Mouse (Mus musculus) stomach, embryonic 14.5 days (tissue): ENCODE results near the gene Wap. TPM values are rescaled to one million over a fixed set of nuclear protein-coding genes. Genes with fewer than 3 reads are reported as not detected.
A peak's percentile ranks its signal among the peaks of the same experiment; 100 is the strongest.

Experiments used
- ATAC-seq: fragments of 200-750 bp; cut with Nextera tagmentation; 2 replicates; pipeline ENCODE4 v1.8.0; 2017; ENCODE audit warnings: low read depth, moderate TSS enrichment; ENCODE audit not compliant: insufficient number of reproducible peaks, insufficient read depth, low FRiP score
- H3K27ac ChIP-seq: fragments of 300-500 bp; sonication (generic); 2 replicates; pipeline ENCODE4 v1.5.1; 2014; ENCODE audit warnings: mild to moderate bottlenecking, low read length, moderate library complexity, mixed read lengths
- H3K27me3 ChIP-seq: fragments of 300-500 bp; sonication (generic); 2 replicates; pipeline ENCODE4 v1.6.1; 2014; ENCODE audit warnings: low read length, control low read depth, mixed read lengths; ENCODE audit not compliant: control insufficient read depth, insufficient read depth
- H3K36me3 ChIP-seq: fragments of 300-500 bp; sonication (generic); 2 replicates; pipeline ENCODE4 v1.6.1; 2014; ENCODE audit warnings: mild to moderate bottlenecking, control low read depth, low read length, moderate library complexity, mixed read lengths; ENCODE audit not compliant: control insufficient read depth, insufficient read depth
- H3K4me1 ChIP-seq: fragments of 300-500 bp; sonication (generic); 2 replicates; pipeline ENCODE4 v1.6.1; 2014; ENCODE audit warnings: low read length, control low read depth, mixed read lengths; ENCODE audit not compliant: control insufficient read depth, insufficient read depth
- H3K4me2 ChIP-seq: fragments of 300-500 bp; sonication (generic); replicated peaks from 2 replicates; pipeline ENCODE4 v1.6.1; 2014; ENCODE audit warnings: low read depth, low read length, control low read depth
- H3K4me3 ChIP-seq: fragments of 300-500 bp; sonication (generic); 2 replicates; pipeline ENCODE4 v1.5.1; 2014; ENCODE audit warnings: low read depth, low read length, control low read depth
- H3K9ac ChIP-seq: fragments of 300-500 bp; sonication (generic); replicated peaks from 2 replicates; pipeline ENCODE4 v1.6.1; 2014; ENCODE audit warnings: low read depth, mild to moderate bottlenecking, control low read depth, low read length, moderate library complexity, mixed read lengths
- H3K9me3 ChIP-seq: fragments of 300-500 bp; sonication (generic); 2 replicates; pipeline ENCODE4 v1.6.1; 2016; ENCODE audit warnings: low read depth, low read length, control low read depth; ENCODE audit not compliant: control insufficient read depth
- WGBS: fragments of 180-500 bp; shearing (Covaris S2); extraction: QIAGEN DNeasy Blood & Tissue Kit; methylation state at CpG from one replicate; pipeline ENCODE4 v1.1.7; 2014; 5-methylcytosine and 5-hydroxymethylcytosine counted together
- polyA plus RNA-seq: library from polyadenylated mRNA; unstranded; fragments of >200 nt; fragmentation: Nextera tagmentation; extraction: Ambion mirVana; gene quantifications from 2 replicates; pipeline ENCODE4 v1.2.1, GENCODE M21; 2014

The Wap gene
- polyA plus RNA-seq, 1 experiment from 2014 or later = not detected

DNA sequence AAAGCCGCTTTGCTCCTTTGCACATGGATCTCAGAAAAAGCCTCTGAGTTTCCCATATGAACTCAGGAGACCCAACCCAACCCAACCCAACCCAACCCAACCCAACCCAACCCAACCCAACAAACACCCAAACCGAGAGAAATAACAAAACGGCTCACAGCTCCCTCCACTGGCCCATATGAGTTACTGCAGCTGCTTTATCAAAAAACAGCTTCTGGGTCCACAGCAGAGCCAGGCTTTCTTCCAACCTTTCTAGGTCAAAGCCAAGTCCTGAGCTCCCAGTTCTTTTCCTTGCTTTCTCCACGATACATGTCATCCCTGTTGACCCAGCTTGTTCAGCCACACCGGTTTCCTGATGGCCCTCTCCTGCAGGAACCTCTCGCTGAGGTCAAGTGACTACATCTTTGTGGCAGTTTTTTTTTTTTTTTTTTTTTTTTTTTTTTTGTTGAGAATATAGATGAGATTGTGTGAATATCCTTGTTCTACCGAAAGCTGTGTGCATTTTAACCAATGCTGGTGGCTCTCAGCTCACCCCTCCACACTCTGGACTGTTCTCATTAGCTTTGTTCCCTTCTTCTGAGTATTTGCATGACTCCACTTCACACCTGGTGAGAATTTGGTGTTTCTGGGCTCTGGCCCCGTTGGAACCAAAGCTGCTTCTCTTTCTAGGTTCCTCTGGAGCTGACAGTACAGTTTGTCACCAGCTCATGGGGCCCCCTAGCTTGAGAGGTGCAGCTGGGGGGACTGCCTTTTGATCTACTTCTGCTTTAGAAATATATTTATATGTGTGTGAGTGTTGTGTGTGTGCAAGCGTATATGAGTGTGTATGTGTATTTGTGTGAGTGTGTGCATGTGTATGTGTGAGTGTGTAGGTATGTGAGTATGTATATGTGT lies 9.6 kb upstream of the Wap start:
- Histone ChIP-seq H3K9ac (no peak overlapping the region), H3K4me3 (no peak overlapping the region), H3K4me2 (no peak overlapping the region), H3K4me1 (no peaks in the 10 kb centered on the region), H3K27ac (no peak overlapping the region), H3K9me3 (no peaks in the 10 kb centered on the region), H3K27me3 (no peaks in the 10 kb centered on the region), H3K36me3 (no peaks in the 10 kb centered on the region)
- WGBS = 56% methylated on average over 9 of the region's 9 CpGs
- no peak for ATAC-seq

DNA sequence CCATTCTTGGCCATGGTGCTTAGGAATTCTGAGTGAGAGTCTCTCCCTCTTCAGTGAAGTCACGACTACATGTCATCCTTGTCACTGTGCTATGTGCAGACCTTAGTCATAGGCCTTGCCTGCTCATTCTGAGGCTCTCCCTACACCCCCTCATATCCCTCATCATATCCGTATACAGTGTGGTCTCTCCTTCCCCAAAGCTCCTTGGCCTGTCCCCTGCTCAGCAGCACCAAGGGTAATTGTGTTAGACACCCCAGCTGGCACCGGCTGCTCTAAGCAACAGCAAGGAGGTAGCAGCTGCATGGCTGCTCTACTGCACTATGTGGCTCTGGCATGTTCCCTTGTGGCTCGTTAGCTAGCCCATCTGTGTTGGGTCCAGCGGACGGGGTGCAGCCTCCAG lies 6.1 kb upstream of the Wap start:
- no peak overlapping the region for H3K9ac ChIP-seq
- H3K27ac ChIP-seq = no peak overlapping the region
- no peaks in the 10 kb centered on the region for H3K4me1 ChIP-seq
- H3K36me3 ChIP-seq = no peaks in the 10 kb centered on the region
- H3K27me3 ChIP-seq = no peaks in the 10 kb centered on the region
- no peaks in the 10 kb centered on the region for H3K9me3 ChIP-seq
- H3K4me2 ChIP-seq = no peak overlapping the region
- ATAC-seq = no peak
- WGBS = 72% methylated on average over 6 of the region's 6 CpGs
- no peak overlapping the region for H3K4me3 ChIP-seq

DNA sequence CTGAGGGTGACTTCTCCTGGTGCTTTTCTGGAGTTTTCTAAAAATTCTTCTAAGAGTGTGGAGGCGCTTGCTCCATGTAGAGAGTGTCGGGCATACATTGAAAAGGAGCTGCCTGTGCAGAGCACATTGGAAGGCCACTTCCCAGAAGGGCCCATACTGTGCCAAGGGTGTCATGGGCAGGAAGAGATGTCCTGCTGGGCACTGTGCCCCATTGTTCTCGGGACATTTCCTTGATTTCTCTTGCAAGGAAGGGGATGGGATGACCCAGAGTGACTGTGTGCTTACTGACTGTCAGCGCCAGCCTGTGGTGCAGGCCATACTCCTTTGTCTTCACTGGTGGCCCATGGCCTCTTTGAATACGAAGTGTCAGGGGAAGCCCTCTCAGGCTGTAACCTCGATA lies 635 bp upstream of the Wap start:
- Histone ChIP-seq H3K4me1 (no peaks in the 10 kb centered on the region), H3K4me2 (no peak overlapping the region), H3K27ac (no peak overlapping the region), H3K4me3 (no peak overlapping the region), H3K9me3 (no peaks in the 10 kb centered on the region), H3K27me3 (no peaks in the 10 kb centered on the region), H3K36me3 (no peaks in the 10 kb centered on the region), H3K9ac (no peak overlapping the region)
- WGBS = 75% methylated on average over 6 of the region's 6 CpGs
- no peak for ATAC-seq

GRCm38 (mm10) chr11:6636150-6636549 lies 2.3 kb downstream of the Wap start:
- no peaks in the 10 kb centered on the region for H3K4me1 ChIP-seq
- no peak for ATAC-seq
- H3K9me3 ChIP-seq = no peaks in the 10 kb centered on the region
- no peak overlapping the region for H3K4me2 ChIP-seq
- no peaks in the 10 kb centered on the region for H3K27me3 ChIP-seq
- H3K9ac ChIP-seq = no peak overlapping the region
- H3K4me3 ChIP-seq = no peak overlapping the region
- WGBS = 73% methylated on average over 8 of the region's 8 CpGs
- H3K27ac ChIP-seq = no peak overlapping the region
- no peaks in the 10 kb centered on the region for H3K36me3 ChIP-seq

DNA sequence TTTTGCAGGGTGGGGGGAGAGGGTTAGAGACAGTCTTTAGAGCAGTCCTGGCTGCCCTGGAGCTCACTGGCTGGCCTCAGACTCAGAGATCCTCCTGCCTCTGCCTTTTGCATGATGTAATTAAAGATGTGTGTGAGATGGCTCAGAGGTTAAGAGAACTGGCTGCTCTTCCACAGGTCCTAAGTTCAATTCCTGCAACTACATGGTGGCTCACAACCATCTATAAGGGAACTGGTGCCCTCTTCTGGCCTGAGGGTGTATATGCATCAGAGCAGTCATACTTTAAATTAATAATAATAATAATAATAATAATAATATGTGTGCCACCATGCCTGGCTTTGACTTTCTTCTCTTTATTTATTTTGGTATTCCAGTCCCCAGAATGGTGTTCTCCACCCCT lies 8.8 kb downstream of the Wap start:
- H3K4me2 ChIP-seq = no peak overlapping the region
- peaks cover 7% of the 10 kb centered on the region for H3K4me1 ChIP-seq
- ATAC-seq = no peak
- H3K4me3 ChIP-seq = no peak overlapping the region
- no peak overlapping the region for H3K9ac ChIP-seq
- no peaks in the 10 kb centered on the region for H3K27me3 ChIP-seq
- no peaks in the 10 kb centered on the region for H3K36me3 ChIP-seq
- H3K9me3 ChIP-seq = no peaks in the 10 kb centered on the region
- no peak overlapping the region for H3K27ac ChIP-seq

DNA sequence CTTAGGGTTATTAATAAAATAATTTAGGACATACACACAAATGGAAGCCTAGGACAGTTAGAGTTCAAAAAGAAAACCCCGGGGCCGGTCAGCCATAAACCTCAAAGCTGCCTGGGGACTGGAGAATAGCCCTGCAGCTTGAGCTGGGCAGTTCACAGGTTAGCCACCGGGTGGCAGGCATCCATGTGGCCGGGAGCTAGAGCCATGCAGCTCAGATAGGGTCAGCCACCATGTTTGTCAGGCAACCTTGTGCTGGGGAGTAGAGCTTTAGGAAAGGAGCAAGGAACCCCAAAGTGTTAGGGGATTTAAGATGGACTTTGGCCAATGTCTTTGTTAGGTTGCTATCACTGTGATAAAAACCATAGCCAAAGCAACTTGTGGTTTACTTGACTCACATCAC lies 9.9 kb downstream of the Wap start:
- no peak for ATAC-seq
- no peaks in the 10 kb centered on the region for H3K27me3 ChIP-seq
- H3K4me1 ChIP-seq = peaks cover 18% of the 10 kb centered on the region
- H3K4me3 ChIP-seq = no peak overlapping the region
- 29% methylated on average over 4 of the region's 4 CpGs for WGBS
- H3K9me3 ChIP-seq = no peaks in the 10 kb centered on the region
- H3K9ac ChIP-seq = no peak overlapping the region
- peaks cover 10% of the 10 kb centered on the region for H3K36me3 ChIP-seq
- no peak overlapping the region for H3K27ac ChIP-seq
- H3K4me2 ChIP-seq = no peak overlapping the region

GRCm38 (mm10) chr11:6627731-6628130 lies 10.7 kb downstream of the Wap start:
- no peak overlapping the region for H3K9ac ChIP-seq
- peaks cover 18% of the 10 kb centered on the region for H3K4me1 ChIP-seq
- no peak overlapping the region for H3K27ac ChIP-seq
- H3K36me3 ChIP-seq = peaks cover 18% of the 10 kb centered on the region
- H3K27me3 ChIP-seq = no peaks in the 10 kb centered on the region
- no peak for ATAC-seq
- H3K4me2 ChIP-seq = no peak overlapping the region
- H3K4me3 ChIP-seq = no peak overlapping the region
- 92% methylated on average over 4 of the region's 4 CpGs for WGBS
- H3K9me3 ChIP-seq = no peaks in the 10 kb centered on the region

DNA sequence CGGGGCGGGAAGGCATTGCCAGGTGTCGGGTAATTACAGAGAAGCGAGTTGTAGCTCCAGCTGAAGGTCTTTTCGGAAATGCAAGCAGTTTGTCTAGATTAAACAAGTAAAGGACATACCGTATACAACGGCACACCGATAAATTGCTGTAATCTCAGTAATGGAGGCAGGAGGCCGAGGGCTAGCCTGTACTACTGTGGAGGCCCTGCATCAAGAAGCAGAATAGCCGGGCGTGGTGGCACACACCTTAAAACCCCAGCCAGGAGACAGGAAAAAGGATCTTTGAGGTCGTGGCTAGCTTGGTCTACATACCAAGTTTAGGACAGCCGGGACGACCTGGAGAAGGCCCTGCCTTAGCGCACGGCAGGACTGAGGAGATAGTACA lies 12.1 kb downstream of the Wap start:
- Histone ChIP-seq H3K27ac (peak overlapping the region; percentile 84), H3K9ac (peak overlapping the region; percentile 74), H3K36me3 (peaks cover 30% of the 10 kb centered on the region), H3K9me3 (no peaks in the 10 kb centered on the region), H3K4me3 (peak overlapping the region; percentile 60), H3K4me2 (peak overlapping the region; percentile 55), H3K4me1 (peaks cover 18% of the 10 kb centered on the region), H3K27me3 (no peaks in the 10 kb centered on the region)
- 7% methylated on average over 16 of the region's 16 CpGs for WGBS
- peak; percentile 19; the same call in 1 of the 2 replicates for ATAC-seq
